Mouse (Mus musculus) lung, postnatal 14 days (tissue): ENCODE data around the gene Axl.
"Not testable (repeated sequence)": the region's sequence is repeated elsewhere in the genome, so short reads cannot be mapped to it uniquely, and the experiment has no call there.

Experiments used
- DNase-seq: peaks from one replicate; pipeline ENCODE4 v3.0.0; 2021

Gene Axl

DNA sequence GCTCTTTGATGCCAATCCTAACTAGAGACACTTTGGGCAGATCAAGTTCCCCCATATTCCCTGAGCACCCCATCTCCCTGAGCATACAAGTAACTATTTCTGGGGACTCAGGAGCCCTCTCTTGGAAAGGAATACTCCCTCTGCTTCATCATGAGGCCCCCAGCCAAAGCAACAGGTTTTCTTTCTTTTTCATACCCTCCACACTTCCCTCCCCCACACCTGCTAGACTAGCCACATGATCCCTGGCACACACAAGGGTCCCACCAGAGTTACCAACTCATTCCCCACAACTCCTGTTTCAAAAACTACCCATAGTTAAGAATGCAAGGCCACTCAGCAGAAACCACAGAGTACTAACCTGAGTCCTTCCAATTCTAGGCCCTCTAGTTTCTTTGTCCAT, 35.4 kb downstream of the Axl start:
- DNase-seq, result no peak

DNA sequence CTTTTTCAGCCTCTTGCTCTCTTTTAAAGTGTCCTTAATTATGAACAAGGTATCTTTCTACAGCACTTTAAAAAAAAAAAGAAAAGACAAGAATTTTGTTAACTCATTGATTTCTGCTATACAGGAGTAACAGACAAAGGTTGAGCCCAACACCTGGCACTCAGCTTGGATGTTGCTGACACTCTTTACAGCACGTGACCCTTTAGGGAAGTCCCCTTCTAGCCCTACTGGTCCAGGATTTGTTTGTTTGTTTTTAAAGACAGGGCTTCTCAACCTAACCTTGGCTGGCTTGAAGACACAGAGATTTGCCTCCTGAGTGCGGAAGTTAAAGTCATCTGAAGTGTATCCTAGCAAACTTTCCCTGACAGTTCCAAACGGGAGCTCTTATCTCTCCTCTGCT, 41.7 kb downstream of the Axl start:
- no peak for DNase-seq

DNA sequence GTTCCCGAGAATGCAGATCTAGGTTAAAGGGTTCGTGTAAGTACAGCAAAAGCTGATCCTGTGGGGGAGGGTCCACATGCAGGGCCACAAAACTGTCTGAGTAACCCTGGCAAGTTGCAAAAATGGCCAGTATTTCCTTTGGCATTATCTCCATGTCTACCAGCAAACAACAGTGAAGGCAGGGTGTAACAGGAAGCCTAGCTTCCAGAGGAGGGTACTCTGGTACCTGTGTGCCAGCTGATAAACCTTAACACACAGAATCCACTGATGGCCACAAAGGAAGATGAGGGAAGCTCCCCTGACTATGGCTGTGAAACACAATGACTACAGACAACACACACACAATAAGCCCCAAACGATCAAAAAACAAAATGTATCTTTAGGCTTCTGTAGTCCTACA, 50.2 kb downstream of the Axl start:
- no peak for DNase-seq

DNA sequence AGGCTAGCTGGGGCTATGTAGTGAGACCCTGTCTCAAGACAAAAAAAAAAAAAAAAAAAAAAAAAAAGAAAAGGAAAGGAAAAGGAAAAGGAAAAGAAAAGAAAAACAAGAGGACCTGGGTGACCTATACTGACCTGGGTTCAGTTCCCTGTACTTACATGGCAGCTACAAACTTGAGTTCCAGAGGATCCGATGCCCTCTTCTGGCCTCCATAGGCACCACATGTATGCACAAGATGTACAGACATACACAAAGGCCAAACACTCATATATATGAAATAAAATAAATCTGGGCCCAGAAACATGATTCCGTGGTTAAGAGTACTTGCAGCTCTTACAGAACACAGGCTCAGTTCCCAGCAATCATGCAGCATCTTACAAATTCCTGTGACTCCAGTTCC, 51.6 kb downstream of the Axl start:
- DNase-seq, result no peak

DNA sequence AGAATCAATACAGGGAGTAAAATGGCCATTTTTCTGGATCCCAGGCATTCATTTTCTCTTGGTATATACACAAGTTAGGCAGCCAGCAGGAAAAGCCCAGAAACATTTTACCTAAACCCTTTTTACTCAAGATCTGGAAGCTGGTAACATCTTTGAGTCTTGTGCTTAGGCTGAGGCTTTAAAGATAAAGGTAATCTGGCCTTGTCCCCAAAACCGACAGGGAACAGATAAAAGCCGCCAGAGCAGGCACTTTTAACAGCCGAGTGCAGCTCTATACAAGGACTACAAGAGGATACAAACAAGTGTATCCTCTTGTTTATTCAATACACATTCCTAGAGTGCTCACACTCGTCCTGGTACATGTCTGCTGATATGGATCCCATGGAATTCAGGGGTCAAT, 53.5 kb downstream of the Axl start:
- DNase-seq, result no peak

DNA sequence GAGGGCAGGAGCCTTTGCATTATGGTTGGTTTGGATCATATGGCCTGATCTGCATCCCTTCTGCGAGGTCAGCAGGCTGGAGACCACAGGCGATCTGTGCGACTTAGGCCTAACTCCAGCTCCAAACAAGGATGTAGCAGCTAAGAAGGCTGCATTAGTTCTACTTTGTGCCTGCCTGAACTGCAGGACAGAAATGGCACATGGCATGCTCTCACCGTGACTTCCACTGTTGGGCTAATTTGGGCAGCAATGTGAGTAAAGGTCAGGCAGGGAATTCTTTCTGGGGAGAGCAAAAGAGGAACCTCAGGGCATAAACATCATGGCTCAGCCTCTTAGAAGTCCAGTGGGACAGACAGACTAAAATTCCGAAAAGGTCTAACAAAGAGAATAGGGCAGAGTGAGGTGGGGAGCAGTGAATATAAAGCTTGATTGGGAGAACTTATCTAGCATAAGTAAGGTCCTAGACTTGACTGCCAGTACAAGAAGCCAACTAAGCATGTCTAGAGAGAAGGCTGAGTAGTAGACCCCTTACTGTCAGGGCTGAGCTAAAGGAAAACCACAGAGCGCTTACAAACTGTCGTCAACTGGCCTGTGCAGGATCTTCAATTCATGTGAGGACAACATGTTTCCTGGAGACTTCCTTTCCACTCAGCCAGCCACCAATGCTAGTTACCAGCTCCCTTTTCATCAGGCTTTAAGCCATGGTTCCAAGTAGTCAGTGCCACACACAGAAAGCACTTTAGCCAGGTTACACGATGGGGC, 57.0 kb downstream of the Axl start:
- DNase-seq, result no peak

DNA sequence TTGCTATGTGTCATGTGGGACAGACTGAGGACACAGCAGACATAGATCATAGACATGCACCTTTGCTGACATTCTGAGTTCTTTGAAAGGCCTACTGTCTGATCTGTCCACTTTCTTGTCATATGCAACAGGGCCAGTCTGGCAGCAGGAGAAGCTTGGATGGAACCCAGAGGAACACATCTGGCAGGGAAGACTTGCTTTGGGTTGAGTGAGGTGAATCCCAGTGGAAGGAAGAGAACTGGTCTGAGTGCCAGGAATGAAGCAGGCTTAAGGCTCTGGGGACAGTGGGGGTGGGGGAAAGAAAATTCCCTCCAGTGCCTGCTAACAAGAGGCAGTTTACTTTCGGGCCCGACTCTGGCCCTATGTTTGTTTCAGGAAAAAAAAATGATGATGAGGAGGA, 58.6 kb downstream of the Axl start:
- DNase-seq, result no peak

DNA sequence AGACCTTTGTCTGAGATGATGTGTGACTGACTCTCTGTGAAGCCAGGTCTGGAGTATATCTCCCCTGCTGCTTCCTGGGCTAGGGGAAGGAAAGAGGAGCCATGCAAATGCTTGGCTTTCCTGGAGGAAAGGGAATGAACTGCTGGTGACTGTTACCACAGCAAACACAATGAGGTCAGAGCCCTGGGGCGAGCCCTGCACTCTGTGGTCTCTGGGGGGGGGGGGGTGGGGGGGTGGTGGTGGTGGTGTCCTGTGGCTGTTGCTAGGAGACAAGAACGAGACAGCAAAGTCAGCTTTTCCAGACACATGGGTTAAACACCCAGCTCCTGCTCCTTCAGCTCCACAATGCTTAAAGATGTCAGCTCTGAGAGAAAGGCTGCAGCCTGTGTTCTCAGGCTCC, 59.1 kb downstream of the Axl start:
- DNase-seq, result no peak

DNA sequence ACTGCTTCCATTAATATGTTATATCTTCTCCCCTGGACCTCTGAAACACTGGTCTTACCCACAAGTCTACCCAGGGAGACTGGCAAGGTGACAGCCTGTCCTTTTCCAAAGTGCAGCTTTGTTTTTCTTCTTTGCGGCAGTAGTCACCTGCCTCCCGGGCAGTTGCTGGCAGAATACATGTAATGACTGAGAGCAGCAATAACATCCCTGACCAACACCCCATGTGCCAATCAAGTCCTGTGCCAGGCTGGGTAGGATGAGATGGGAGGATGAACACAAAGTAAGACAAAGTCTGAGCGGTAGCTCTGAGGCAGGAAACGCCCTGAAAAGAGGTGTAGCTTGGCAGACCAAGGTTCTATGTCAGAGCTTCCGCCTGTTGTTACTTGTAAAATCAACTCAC, 60.7 kb downstream of the Axl start:
- DNase-seq, result no peak

DNA sequence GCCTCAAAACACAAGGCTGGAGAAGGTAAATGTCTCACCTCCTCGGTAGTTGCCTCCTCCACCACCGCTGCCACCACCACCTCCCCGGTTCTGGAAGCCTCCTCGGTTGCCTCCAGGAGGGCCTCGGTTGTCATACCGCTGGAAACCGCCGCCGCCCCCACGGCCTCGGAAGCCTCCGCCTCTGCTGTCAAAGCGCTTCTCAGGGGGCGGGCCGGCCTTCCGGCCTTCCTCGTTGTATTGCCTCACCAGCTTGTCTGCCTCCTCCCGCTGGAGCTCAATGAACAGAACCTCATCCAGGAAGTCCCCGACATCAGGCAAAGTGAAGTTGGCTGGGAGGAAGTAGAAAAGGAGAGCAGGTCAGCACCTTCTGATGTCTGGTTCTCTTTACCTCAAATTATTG, 62.6 kb downstream of the Axl start:
- DNase-seq, result no peak

DNA sequence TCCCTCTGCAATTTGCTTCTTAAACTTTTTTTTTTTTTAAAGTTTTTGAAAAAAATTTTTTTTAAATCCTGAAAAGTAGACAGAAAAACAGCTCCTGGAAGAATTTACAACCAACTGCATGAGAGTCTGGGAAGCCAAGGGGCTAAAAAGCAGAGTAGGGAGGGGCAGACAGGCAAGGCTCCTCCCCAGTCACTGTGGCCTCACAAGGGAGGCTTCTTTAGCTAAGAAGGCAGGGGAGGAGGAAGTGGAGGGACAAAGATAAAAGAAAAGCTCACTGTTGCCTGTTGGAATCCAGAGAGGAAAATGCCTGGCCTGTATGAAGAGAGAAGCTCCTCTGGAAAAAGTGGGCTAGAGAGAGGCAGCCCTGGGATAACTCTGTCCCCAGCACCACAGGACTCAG, 66.7 kb downstream of the Axl start:
- DNase-seq, result not testable (repeated sequence)

DNA sequence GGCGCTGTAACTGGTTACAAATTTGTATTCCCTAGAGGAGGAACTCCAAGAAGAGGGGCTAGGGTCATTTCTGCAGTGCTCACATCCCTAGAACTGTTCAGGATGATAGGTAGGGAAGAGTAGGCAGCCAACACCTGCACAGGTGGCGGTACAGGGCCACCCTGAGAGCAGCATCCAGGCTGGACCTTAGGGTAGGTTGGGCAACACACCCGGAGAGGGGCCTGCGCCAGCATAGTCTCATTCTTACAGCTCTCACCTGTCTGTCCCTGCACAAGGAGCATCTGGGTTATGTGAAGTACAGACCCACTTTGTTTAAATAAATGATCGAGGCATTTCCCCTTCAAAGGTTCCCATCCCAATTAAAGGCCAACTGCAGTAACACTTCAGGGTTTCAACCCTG, 67.7 kb downstream of the Axl start:
- no peak for DNase-seq

DNA sequence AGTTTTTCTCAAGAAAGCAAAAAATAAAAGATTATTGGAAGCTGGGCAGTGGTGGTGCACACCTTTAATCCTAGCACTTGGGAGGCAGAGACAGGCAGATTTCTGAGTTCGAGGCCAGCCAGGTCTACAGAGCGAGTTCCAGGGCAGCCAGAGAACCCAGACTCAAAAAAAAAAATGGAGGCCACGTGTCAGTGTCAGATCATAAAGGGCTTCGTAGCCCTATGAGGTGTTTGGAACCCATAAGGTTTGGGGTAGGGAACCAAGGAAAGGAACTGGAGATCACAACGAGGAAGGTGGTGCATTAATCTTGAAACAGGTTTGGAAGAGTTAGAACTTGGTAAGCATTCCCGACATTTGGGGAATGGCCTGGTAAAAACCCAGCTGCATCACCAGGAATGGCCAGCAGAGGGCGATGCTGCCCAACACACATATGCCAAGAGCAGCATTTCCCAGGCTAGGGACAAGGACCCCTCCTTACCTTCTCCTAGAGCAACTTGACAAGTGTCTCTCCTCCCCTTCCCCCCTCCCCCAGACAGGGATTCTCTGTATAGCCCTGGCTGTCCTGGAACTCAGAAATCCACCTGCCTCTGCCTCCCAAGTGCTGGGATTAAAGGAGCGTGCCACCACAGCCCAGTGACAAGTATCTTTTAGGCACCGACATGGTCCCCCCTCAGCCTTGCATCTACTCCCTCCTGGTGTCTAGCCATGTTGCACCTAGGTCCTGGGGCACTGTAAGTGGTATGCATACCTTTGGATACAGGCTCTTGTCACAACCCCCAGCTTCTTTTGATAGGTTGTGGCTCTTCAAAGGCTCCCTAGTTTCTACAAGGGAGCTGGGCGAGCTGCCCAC, 68.5 kb downstream of the Axl start:
- peak; percentile 78 for DNase-seq

DNA sequence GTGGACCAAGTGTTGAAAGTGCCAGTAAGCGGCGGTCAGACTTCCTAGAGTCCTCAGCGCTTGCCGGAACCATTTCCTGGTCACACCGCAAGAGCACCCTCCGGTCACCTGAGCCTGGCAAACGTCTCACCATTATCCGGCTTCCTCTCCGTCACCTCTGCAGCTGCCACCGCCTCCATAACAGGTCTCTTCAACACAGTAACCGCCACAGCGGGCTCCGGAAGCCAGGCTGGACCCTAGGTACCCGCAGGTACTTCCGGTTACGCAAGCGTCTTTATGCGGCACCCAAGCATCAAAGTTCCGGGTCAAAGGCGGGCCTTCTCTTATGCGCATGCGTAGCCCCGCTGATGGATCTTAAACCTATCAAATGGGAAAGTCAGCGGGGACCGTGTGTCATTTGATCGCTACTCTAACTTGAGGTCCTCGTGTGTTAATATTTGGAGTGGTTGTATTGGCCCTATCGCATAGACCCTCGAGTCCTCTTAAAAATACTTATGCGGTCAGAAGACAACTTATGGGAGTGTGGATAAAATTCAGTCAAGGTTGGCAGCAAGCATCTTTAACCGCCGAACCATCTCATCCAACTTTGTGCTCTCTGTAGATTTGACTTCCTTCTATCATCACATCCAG, 69.6 kb downstream of the Axl start, which contains the start of gene Ccdc97:
TSS of gene Ccdc97 (minus strand) at position 301 of the 630 bp plus-strand sequence.
- peak; percentile 94 for DNase-seq

DNA sequence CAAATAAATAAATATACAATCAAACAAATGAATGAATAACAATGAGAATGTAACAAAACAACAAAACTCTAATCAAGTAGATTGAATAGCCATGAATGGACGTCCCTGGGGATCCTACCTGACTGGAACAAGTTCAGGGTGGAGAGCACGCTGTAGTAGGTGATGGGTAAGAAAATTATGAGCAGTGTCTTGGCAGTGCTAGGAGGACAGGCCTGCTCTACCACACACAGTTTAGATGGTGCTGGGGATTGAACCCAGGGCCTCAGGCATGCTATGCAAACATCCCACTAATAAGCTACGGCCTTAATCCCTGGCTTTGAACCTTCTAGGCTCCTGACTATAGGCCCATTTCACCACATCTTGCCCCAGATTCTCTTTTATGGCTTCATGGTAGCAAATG, 71.0 kb downstream of the Axl start:
- DNase-seq, result no peak

DNA sequence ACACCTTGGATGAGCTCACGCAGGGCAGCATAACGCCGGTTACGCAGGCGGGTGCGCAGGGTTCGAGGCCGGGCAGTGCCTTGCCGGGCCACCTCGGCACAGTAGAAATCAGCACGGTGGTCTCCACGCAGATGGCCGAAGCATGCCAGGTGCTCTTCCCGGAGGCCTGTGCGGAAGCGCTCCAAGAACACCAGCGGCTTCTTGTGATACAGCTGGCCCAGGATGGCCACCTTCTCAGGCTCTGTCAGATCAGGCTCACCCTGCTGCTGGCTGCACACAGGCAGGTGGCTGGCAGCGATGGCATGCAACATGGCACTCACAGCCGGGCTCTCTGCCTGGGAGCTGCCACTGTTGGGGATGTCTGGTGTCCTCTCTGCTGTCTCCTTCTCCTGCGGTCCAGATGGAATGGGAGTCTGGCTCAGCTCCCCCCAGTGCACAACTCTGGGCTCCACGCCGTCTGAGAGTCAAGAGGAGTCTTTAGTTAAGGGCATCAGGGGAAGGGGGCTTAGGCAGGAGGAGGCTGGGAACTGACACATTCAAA, 72.7 kb downstream of the Axl start:
- no peak for DNase-seq

DNA sequence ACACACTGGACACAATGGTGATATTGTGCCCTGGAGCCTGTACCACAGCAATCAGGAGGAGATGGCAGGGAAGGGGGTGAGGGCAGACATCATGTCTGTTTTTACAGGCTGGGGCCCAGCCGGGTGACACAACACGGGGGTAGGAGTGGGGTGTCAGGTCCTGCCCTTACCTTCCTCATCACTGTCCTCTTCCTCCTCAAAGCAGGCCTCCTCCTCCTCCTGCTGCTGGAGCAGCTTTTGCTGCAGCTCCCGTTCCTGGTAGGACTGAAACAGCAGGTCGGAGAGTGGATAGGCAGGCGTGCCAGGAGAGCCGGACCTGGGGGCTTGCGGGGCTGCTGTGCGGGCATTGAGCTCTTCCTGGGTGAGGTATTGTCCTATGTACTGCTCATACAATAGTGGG, 73.9 kb downstream of the Axl start:
- DNase-seq, result no peak

DNA sequence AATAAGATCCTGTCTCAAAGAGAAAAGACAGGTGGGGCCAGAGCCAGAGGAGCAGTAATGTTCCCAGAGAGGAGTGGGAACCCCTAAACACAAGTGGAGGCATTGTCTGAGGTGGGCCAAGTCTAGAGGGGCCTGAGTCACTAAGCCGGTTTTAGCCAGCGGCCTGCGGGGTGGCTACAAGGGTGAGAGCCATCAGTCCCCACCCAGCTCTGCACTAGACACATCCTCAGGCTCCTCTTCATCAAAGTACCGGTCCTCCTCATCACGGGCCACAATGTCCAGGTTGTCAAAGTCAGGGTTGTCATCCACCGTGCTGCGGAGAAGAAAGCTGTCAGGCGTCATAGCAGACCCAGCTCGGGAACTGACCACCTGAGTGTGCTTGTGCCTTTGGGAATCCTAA, 75.7 kb downstream of the Axl start:
- no peak for DNase-seq

DNA sequence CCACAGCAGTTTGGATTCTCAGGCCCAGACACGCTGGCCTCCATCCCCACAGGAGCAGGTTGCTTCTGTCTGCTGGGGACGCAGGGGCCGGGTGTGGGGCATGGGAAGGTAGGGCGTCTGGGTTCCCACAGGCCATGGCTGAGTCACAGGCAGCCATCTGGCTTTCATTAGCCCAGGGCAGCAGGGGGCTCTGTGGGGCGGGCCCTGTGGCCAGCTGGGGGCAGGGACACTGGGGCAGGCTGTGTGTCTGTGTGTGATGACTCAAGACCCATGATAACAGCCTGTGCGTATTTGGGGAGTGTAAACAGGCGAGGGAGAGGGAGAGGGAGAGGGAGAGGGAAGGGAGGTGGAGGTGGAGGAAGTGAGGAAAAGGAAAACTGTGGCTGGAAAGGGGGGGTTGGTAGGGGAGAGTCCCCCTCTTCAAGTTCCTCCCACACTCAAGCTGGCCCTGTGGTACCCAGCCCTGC, 76.7 kb downstream of the Axl start:
- DNase-seq, result no peak

DNA sequence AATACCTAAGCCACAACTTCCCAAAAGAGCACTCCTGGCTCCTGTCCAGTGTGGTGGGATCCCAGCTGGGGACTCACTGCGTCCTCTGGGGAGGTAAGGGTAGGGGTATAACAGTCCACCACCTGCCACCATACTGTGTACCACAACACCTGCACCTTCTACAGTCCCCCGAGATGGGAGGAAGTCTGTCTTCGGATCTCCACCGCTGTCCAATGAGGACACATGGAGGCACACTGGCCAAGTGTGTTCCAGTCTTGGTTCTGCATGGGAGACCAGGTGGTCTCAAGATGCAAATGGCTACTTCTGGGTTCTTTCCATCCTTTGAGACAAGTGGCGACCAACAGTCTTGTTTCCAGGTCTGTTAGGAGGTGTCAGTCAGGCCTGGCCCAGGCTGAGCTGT, 77.3 kb downstream of the Axl start:
- no peak for DNase-seq

DNA sequence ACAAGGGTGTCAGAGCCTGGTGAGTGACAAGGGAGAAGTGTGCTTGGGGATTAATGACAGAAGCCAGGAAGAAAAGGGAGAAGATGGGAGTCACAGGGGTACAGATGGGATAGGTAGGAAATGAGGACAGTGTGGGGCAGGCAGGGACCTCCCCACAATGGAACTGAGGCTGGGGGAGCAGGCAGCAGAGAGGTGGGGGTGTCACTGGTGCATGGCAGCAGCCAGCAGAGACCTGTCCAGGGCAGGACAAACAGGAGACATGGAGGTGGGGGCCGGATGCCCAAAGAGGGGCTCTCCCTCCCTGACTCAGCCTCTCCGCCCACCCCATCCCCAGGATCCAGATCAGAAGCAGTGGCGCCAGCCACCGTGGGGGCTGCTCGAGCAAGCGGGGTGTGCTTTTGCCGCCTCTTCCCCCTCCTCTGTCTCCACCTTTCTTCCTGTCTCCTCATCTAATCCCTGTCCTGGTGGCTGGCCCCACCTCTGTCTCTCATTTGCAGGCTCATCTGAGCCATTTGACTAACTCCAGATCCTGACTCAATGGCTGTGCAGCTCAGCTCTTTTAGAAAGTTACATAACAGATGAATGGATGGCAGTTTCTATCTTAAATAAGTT, 77.9 kb downstream of the Axl start:
- DNase-seq, result peak; percentile 25

DNA sequence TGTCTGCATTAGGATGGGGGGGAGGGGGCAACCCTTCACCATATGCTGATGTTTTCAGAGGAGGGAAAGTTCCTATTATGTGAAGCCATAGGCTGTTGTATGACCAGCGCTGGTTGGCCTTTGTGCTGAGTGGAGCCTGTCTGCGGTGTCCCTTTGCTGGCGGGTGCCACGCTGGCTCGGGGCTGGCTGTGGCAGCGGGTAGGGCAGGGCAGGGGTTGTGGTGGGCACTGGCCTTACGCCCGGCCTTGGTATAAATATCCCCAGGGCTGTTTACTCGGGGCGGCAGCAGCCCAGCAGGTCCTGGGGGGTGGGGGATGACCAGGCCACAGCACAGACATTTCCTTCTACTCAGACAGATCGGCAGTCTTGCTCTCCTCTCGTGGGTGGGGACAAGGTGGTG, 78.5 kb downstream of the Axl start:
- peak; percentile 54 for DNase-seq
